Mouse (Mus musculus) small intestine, adult 2 months (tissue): ENCODE measurements around the gene Tubg1.

Source experiments
- CTCF ChIP-seq: fragments of 200-500 bp; IDR thresholded peaks from 2 replicates; pipeline ENCODE4 v1.5.1; 2012; ENCODE audit warnings: low read depth, mild to moderate bottlenecking, control low read depth, inconsistent platforms, low read length, moderate library complexity, mixed read lengths; ENCODE audit not compliant: insufficient replicate concordance, insufficient read length; ENCODE audit errors: extremely low read depth
- POLR2A ChIP-seq: fragments of 200-500 bp; IDR thresholded peaks from 2 replicates; pipeline ENCODE4 v1.6.1; 2012; ENCODE audit warnings: low read depth, mild to moderate bottlenecking, control low read depth, inconsistent platforms, low read length, moderate library complexity

DNA sequence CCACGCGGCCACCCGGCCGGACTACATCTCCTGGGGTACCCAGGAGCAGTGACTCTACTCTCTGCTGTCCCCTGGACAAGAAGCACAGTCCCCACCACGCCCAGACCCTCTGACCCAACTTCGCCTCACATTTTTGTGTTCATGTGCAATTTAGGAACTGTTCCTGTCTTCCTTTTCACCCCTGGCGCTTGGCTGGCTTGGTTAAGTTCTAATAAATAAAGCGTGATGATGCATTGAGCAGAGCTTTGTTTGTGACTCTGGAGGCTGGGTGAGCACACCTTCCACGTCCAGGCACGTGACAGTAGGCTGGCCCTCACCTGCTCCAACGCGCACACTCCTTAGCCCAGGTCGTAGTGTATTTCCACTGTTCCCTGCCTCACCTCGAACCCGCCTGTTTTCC lies 41.8 kb downstream of the Tubg1 start:
- TF ChIP-seq CTCF (no peak), POLR2A (no peak)
